Mouse (Mus musculus) heart, postnatal 0 days (tissue): ENCODE measurements around the gene Bloc1s4. TPM values are rescaled to one million over a fixed set of nuclear protein-coding genes. Genes with fewer than 3 reads are reported as not detected.

ENCODE experiments used
- ATAC-seq: fragments of 200-750 bp; cut with Nextera tagmentation; 2 replicates; pipeline ENCODE4 v1.8.0; 2017; ENCODE audit warnings: low read depth, moderate number of reproducible peaks, moderate library complexity; ENCODE audit not compliant: insufficient read depth
- DNase-seq: peaks from one replicate; pipeline ENCODE4 v3.0.0-alpha.2; 2016; ENCODE audit warnings: low spot score
- H3K27ac ChIP-seq: fragments of 300-500 bp; sonication (generic); 2 replicates; pipeline ENCODE4 v1.5.1; 2014; ENCODE audit warnings: low read depth, mild to moderate bottlenecking
- H3K27me3 ChIP-seq: fragments of 300-500 bp; sonication (generic); 2 replicates; pipeline ENCODE4 v1.6.1; 2014; ENCODE audit warnings: low read length, mixed read lengths; ENCODE audit not compliant: control insufficient read depth, insufficient read depth
- H3K36me3 ChIP-seq: fragments of 300-500 bp; sonication (generic); replicated peaks from 2 replicates; pipeline ENCODE4 v1.6.1; 2014; ENCODE audit warnings: low read length, mixed read lengths; ENCODE audit not compliant: control insufficient read depth, insufficient read depth
- H3K4me1 ChIP-seq: fragments of 300-500 bp; sonication (generic); 2 replicates; pipeline ENCODE4 v1.6.1; 2014; ENCODE audit warnings: antibody characterized with exemption; ENCODE audit not compliant: control insufficient read depth, insufficient read depth
- H3K4me2 ChIP-seq: fragments of 300-500 bp; sonication (generic); 2 replicates; pipeline ENCODE4 v1.6.1; 2014; ENCODE audit warnings: low read depth, mild to moderate bottlenecking, low read length, moderate library complexity
- H3K4me3 ChIP-seq: fragments of 300-500 bp; sonication (generic); 2 replicates; pipeline ENCODE4 v1.5.1; 2014; ENCODE audit warnings: low read depth, low read length
- H3K9ac ChIP-seq: fragments of 300-500 bp; sonication (generic); replicated peaks from 2 replicates; pipeline ENCODE4 v1.6.1; 2014; ENCODE audit warnings: low read depth, low read length, mixed read lengths
- H3K9me3 ChIP-seq: fragments of 300-500 bp; sonication (generic); replicated peaks from 2 replicates; pipeline ENCODE4 v1.6.1; 2016; ENCODE audit warnings: low read length; ENCODE audit not compliant: control insufficient read depth
- CTCF ChIP-seq: IDR thresholded peaks from 2 replicates; pipeline ENCODE4 v1.5.1; 2016; ENCODE audit warnings: antibody characterized with exemption, control low read depth, low read depth
- EP300 ChIP-seq: IDR thresholded peaks from 2 replicates; pipeline ENCODE4 v1.6.1; 2016; ENCODE audit warnings: antibody characterized with exemption, low read depth
- WGBS: fragments of 180-500 bp; shearing (Covaris S2); extraction: QIAGEN DNeasy Blood & Tissue Kit; methylation state at CpG from one replicate; pipeline ENCODE4 v1.1.7; 2014; 5-methylcytosine and 5-hydroxymethylcytosine counted together
- polyA plus RNA-seq: library from polyadenylated mRNA; unstranded; fragments of >200 nt; fragmentation: Nextera tagmentation; extraction: Ambion mirVana; gene quantifications from 2 replicates; pipeline ENCODE4 v1.2.1, GENCODE M21; 2015
- total RNA-seq: library from RNA; depleted of rRNA; stranded (reverse); fragments of >200 nt; gene quantifications from 2 replicates; pipeline ENCODE4 v1.2.3, GENCODE M21; 2014; ENCODE audit warnings: low replicate concordance

Gene Bloc1s4
- total and polyA plus RNA-seq, 2 experiments from 2014 or later = 7.5 to 18.5 TPM

DNA sequence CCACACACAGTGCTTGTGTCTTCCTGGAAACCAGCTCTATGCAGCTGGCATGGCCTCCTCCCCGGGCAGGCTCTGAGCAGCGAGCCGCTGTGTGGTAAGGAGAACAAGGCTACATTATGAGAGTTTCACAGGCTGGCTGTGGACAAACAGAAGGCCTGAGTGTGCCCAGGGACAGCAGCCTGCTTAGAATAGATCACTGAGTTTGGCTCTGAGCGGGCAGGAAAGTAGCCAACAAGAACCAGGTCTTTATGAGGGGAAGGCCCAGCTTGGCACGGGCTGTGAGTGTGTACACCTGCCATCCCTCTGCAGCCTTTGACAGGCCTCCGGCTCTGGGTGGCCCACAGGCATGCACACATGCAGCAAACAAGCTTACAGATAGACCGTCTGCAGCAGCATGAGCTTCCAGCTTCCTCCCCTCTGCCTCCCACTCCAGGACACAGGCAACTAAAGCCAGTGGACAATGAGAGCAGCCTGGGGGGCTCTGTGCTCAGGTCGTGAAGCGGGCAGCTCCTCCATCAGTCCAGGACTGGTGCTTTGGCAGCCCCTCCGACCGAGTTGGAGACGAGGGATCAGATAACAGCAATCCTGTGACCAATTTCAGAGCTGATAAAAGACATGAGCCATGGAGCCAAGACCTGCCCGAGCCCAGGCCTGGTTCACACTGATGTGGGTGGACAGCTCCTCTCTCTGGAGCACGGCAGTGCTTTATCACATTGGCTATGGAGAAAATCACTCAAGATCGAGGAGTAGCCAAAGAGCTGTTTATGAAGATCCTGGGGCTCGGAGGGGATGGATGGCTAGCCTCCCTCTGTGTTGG, 9.4 kb downstream of the Bloc1s4 start:
- DNase-seq (no peak), ATAC-seq (peak; percentile 32)
- TF ChIP-seq CTCF (no peak), EP300 (no peak)
- H3K4me1 ChIP-seq = peaks cover 10% of the 10 kb centered on the region
- no peak overlapping the region for H3K9ac ChIP-seq
- H3K9me3 ChIP-seq = no peaks in the 10 kb centered on the region
- H3K4me3 ChIP-seq = no peak overlapping the region
- no peaks in the 10 kb centered on the region for H3K27me3 ChIP-seq
- no peaks in the 10 kb centered on the region for H3K36me3 ChIP-seq
- 38% methylated on average over 16 of the region's 16 CpGs for WGBS
- no peak overlapping the region for H3K4me2 ChIP-seq
- peak overlapping the region; percentile 26; the same call in 1 of the 2 replicates for H3K27ac ChIP-seq

DNA sequence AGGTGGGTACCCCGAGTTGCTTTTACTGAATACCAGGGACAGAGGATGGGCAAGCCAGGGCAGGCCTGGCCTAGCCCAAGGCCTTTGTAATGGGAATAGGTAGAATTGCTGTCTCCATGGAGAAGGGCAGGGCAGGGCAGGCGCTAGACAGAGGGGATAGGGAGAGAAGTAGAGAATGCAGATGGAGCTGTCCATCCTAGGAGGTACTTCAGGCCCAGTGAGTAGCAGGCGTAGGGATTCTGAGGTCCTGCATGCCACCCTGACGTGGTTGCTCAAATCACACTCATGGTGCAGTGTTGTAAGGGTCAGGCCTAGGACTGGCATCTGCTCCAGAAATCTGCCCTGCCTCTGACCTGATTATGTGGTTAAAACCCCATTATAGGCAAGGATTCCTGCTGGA, 10.7 kb downstream of the Bloc1s4 start:
- no peak for ATAC-seq
- H3K36me3 ChIP-seq = no peaks in the 10 kb centered on the region
- TF ChIP-seq EP300 = no peak
- no peak overlapping the region for H3K9ac ChIP-seq
- H3K9me3 ChIP-seq = no peaks in the 10 kb centered on the region
- H3K4me1 ChIP-seq = peaks cover 10% of the 10 kb centered on the region
- 56% methylated on average over 4 of the region's 4 CpGs for WGBS
- DNase-seq = no peak
- no peak overlapping the region for H3K4me3 ChIP-seq
- no peak overlapping the region for H3K4me2 ChIP-seq
- no peaks in the 10 kb centered on the region for H3K27me3 ChIP-seq
- H3K27ac ChIP-seq = no peak overlapping the region

DNA sequence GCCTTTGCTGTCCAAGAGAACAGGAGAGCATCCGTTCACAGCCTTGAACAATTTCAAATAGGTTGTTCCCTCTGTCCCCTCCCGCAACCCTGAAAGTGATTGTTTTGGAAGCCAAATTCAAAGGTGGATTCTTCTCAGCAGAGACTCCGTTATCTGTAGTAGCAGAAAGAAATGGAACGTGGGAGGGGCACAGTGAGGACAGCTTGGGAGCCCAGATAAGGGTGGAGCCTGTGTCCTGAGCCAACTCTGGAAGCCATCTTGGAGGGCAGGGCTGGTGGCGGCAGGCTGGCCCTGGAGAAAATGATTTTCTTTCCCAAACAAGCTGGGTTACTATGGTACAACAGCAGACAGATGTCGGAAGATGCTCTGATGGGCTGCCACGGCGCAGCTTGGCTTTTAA, 12.4 kb downstream of the Bloc1s4 start:
- Histone ChIP-seq H3K27ac (no peak overlapping the region), H3K4me1 (peaks cover 10% of the 10 kb centered on the region), H3K4me3 (no peak overlapping the region), H3K36me3 (no peaks in the 10 kb centered on the region), H3K27me3 (no peaks in the 10 kb centered on the region), H3K4me2 (no peak overlapping the region), H3K9me3 (no peaks in the 10 kb centered on the region), H3K9ac (no peak overlapping the region)
- 52% methylated on average over 8 of the region's 8 CpGs for WGBS
- peak; percentile 57; the same call in 1 of the 2 replicates for ATAC-seq
- peak; percentile 51 for DNase-seq
- no peak for TF ChIP-seq CTCF
- TF ChIP-seq EP300 = no peak

DNA sequence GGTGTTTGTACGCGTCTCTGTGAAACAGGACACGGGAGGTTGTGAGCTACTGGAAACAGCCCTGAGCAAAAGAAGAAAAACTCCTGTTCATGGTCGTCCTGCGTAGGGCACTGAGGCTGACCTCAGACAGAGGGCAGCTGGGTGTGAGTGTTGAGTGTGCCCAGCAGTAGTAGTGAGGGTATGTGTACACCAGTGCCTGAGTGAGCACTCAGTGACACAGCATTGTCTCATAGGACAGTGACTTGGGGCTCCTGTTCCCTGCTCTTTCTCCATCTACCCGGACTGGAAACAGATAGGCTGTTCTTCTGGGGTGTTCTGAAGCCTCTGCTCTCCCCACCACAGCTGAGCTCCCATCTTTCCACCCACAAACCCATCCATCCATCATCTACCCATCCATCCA, 13.3 kb downstream of the Bloc1s4 start:
- H3K4me3 ChIP-seq = no peak overlapping the region
- H3K36me3 ChIP-seq = no peaks in the 10 kb centered on the region
- WGBS = 81% methylated on average over 6 of the region's 6 CpGs
- no peak overlapping the region for H3K27ac ChIP-seq
- no peaks in the 10 kb centered on the region for H3K27me3 ChIP-seq
- no peaks in the 10 kb centered on the region for H3K9me3 ChIP-seq
- H3K9ac ChIP-seq = no peak overlapping the region
- peaks cover 10% of the 10 kb centered on the region for H3K4me1 ChIP-seq
- no peak overlapping the region for H3K4me2 ChIP-seq
- ATAC-seq (no peak), DNase-seq (no peak)
- no peak for TF ChIP-seq EP300
- TF ChIP-seq CTCF = no peak

DNA sequence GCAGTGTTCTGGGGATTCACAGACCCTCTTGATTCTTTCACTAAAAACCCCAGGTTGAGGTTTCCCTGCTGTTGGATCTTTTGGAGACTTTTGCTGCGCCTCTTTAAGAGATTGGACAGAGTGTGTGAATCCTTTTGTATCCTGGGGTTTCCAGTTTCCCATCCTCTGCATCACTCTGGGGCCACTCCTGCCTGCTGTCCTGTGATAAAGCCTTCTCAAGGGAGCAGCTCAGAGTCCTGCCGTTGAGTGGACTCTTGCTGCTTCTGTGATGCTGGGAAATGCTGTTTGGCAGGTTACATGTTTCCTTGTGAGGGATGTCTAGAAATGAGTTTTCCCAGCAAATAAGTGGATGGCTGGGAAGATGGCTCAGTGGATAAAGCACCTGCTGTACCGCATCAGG, 15.0 kb downstream of the Bloc1s4 start:
- no peak for DNase-seq
- WGBS = 62% methylated on average over 3 of the region's 3 CpGs
- Histone ChIP-seq H3K9me3 (no peaks in the 10 kb centered on the region), H3K36me3 (no peaks in the 10 kb centered on the region), H3K27ac (no peak overlapping the region), H3K27me3 (no peaks in the 10 kb centered on the region), H3K4me3 (no peak overlapping the region), H3K4me1 (peaks cover 5% of the 10 kb centered on the region; the same call in 1 of the 2 replicates), H3K4me2 (no peak overlapping the region), H3K9ac (no peak overlapping the region)
- TF ChIP-seq EP300 = no peak
- TF ChIP-seq CTCF = no peak
- ATAC-seq = no peak
